Mouse (Mus musculus): Measurements from ENCODE around the gene Cep170.

DNA sequence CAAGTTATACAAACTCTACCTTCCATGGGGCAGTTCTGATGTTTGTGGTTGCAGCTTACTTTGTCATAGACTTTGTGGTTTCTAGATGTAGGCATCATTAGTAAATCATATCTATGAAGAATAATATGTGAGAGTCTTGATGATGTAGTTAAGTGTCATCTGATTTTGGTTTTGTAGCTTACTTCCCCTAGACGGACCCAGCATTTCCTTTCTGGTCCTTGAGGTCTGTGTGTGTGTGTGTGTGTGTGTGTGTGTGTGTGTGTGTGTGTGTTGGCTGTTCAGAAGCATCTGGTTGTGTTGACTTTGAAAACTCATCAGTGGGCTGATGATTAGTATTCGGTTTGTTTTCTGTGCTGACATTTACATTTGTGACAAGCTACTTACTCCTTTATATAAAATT, 18.2 kb upstream of the Cep170 start:
- TF ChIP-seq POLR2A (IDR thresholded peaks at IDR 0.05; ENCODE audit: borderline replicate concordance, control insufficient read depth, low read depth, low read length) (no peak), CTCF (IDR thresholded peaks at IDR 0.05; ENCODE audit: control insufficient read depth, insufficient read depth, low read length) (no peak)

Data from bone marrow, adult 2 months (tissue).